Mouse (Mus musculus) urinary bladder, postnatal 36 days (tissue): ENCODE measurements at regions not wholly inside any gene's neighbourhood (a gene's known extent, or its start where the extent isn't known, plus 50 kb on each side); places are given as distances from the start of the nearest gene placed in this dataset.

Experiments
- DNase-seq, 2 experiments: peaks; one replicate each; pipeline ENCODE4 v3.0.0; 2022; ENCODE audit warnings: low spot score in 2 of 2, mixed read lengths in 1 of 2

DNA sequence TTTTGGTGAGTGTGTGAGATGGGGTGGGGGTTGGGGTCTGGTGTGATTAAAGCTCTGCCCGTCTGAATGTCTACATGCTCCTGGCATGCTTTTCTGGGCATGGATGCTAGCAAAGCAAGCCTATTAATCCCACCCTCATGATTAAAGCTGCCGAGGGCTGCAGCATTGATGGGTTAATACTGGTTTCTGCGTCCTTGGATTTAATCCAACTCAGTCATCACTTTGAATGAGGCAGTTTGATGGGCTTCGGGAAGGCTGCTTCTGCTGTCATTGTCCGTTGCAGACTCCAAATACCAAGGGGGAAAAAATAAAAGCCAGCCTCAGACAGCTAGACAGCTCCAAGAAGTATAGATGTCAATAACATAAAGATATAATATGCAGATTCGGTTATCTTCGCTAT lies 944.7 kb downstream of the Slc4a3 start:
- DNase-seq, result no peak

DNA sequence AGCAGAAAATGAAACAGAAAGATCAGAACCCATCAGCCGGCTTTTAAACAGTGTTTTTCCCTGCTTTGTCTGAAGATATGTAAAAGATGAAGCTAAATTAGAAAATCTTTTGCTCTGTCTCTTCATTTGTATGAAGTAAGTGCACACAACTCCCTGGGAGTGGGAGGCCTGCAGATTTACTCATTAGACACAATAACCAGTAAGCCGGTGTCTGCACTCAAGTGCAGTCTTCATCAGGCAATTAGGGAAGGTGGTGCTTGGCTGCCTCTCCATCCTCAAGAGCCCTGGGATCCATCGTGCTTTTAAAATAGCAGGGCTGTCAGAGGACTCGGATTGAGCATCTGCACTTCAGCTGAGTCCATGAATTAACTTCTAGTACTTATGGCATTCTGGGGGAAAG lies 945.1 kb downstream of the Slc4a3 start:
- no peak for DNase-seq

- no peak for DNase-seq
Observed at GRCm38 (mm10) chr1:76505150-76505549, 959.1 kb downstream of the Slc4a3 start.

DNA sequence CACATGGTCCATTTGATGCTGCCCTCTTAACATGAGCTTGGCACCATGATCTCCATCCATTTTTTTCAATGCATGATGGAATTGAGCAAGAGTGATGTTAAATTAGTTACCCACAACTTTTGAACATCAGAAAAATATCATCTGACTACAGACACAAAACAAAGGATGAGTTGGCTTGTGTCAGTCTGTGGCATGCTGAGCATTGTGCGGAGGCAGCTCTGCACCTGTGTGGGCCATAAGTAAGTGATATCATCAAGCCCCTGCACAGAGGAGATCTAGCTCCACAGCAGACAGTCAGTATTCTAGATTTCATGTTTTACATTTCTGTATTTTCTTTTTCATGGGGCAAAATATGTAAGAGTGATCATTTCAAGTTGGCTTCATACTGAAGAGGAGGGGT lies 962.8 kb downstream of the Slc4a3 start:
- DNase-seq, result no peak

GRCm38 (mm10) chr1:76509486-76509885 lies 963.4 kb downstream of the Slc4a3 start:
- DNase-seq, result no peak

- no peak for DNase-seq
Observed at GRCm38 (mm10) chr1:76512156-76512555, 966.1 kb downstream of the Slc4a3 start.

DNA sequence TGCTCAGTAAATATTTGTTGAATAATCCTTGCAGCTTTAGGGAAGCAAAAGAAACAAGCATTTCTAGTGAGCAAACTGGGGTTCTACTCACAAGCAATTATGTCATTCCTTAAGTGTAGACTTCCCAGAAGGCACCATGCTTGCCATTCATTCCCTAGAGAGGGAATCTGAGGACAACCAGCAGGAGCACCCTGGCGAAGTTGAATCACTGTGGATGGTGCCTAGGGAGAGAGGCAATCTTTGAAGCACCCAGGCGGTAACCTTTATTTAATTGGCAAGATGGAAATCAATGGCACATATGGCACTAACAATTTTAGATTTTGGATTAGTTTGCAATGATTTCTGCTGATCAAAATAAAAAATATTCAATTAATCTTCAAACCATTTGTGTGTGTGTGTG lies 967.4 kb downstream of the Slc4a3 start:
- DNase-seq, result no peak

DNA sequence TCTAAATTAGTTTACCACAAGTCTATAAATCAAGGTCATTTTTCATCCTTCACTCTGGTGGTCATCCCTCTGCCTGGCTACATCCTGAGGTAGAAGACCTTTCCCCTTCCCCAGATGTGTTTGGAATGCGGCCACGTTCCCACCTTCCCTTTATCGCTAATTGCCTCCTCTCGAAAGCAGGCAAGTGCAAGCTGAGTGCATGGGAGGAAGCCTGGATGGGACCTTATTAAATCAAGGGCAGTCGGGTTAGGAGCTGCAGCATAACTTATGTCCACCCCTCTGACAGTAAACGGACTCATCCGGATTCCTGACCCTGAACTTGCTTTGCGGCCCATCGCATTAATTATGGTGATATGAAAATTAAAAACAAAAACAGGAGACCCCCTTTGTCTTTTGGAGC lies 983.5 kb downstream of the Slc4a3 start:
- no peak for DNase-seq

GRCm38 (mm10) chr1:76530342-76530741 lies 984.3 kb downstream of the Slc4a3 start:
- no peak for DNase-seq

- no peak for DNase-seq
Observed at GRCm38 (mm10) chr1:76535522-76535956, 979.3 kb downstream of the Epha4 start.

DNA sequence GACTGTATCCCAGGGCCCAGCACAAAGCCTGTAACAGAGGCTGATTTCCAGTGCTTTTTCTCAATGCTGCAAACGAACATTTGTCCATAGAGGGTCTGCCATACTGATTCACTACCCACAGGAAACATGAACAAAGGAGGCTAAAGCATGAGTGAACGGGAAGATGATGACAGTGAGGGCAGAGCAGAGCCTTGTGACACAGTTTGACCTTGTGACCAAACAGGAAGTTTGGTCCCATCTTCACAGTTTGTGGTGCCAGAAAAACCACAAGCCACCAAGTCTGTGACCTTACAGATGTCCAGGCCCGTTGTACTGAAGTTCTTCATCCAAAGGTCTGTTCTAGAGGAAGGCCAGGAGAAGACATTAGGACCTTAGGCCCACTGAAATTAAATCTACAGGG lies 974.4 kb downstream of the Epha4 start:
- DNase-seq, result no peak

DNA sequence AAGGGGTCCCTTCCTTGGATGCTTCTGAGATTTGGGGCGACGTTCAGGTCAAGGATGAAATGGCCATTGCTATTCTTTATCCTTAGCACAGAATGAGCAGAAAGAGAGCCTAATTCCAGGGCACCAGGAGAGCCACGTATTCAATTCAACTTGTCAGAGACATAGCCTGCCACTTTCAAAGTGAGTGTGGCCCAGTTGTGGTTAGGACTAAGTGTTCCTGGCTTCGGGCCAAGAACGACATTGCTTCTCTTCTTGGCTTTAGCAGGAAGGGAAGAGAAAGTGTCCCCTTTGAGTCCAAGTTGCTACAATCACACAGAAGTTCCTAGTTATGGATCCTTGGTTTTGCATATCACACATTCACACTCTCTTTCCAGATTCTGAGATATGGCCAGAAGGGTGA lies 964.0 kb downstream of the Epha4 start:
- peak in 1 of 2 experiments; percentile 14 for DNase-seq

- DNase-seq, result no peak
Observed at GRCm38 (mm10) chr1:76559441-76559840, 955.4 kb downstream of the Epha4 start.

DNA sequence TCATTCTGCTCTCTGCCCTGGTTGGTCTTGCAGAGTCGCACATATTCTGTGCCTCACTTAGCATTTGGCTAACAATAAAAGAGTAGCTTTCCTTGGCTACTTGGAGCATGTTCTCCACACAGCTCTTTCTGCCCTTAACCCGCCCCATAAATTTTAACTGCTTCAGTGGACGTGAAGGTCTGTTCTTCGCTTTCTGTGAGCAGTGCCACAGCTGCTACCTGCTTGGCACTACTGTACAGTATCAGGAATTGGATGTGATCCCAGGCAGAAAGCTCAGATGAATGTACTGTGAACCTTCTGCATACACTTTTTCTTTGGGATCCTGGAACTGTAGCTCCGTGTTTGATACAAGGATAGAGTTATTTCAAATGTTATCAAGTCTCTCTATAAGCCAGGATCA lies 939.4 kb downstream of the Epha4 start:
- DNase-seq, result no peak

- DNase-seq, result no peak
Observed at GRCm38 (mm10) chr1:76585921-76586320, 929.0 kb downstream of the Epha4 start.

DNA sequence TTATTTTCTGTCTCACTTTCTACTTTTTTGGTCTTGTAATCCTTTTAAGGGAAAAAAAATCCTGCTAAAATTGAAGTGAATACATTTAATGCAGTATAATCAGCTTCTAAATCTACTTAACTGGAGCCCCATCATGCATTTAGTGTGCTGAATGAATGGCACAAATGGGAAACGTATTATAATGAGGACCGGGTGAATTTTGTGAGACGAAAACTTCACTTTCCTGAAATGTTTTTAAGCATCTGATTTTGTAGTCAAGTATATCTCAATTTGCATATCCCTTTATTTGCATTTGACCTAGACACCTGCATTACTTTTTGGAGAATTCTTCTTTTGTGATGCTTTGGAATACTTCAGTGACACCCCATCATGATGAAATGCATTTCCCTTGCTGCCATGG lies 889.1 kb downstream of the Epha4 start:
- no peak for DNase-seq

GRCm38 (mm10) chr1:76629861-76630260 lies 885.0 kb downstream of the Epha4 start:
- DNase-seq, result no peak

DNA sequence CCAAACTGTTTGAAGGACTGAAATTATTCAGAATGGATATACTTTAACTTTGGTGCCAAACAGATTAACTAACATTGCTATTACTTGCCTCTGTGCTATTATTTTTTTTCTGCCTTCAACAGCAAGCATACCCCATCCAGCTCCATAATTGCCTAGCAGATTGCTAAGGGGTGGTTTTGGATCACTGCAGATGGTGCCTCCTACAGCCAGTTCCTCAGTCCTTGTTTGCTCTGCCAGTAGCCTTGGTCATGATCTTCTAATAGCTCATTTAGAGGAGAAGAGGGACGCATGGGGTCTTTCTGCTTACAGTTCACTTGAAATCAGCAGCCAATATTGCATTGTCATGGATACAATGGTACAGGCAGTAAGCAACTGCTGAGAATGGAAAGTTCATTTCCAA lies 880.8 kb downstream of the Epha4 start:
- DNase-seq, result no peak

GRCm38 (mm10) chr1:76637268-76638009 lies 877.4 kb downstream of the Epha4 start:
- DNase-seq, result no peak

DNA sequence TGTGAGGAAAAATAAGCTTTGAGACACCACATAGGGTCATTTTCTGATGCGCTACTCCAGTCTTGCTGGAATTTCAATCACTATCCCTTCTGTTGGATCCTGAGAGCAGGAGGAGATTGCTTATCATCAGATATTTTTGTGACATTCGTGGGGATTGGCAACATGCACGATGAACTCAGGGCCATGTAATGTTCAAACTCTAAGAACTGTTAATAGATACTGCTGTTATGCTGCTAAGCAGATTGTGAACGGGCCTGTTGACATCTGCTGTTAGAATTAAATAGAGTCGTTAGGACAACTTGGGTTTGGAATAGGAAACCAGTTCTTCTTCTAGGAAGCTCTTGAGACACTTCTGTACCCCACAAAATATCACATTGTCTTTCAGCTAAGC lies 876.9 kb downstream of the Epha4 start:
- DNase-seq, result no peak

DNA sequence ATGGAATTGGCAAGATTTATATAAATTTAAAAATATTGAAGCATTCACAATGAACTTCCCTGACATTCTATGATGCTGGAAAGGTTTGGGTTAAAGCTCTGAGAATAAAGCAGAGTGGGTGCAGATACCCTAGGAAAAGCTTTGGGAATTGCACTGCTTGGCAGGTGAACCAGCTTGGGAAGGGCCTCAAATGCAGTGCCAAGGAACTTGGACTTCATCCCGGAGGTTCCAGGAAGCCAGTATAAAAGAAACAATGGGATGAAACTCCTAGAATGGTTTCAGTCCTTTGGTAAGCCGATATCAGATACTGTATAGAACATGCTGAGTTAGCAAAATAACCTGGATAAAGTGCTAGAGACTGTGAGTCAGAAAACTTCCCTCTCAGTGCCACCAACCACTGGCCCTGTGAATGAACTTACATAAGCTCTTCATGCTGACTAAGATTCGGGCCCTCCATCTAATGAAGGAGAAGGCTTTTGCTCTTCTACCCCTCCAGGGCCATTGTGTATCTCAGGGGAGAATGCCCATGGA lies 873.6 kb downstream of the Epha4 start:
- no peak for DNase-seq

DNA sequence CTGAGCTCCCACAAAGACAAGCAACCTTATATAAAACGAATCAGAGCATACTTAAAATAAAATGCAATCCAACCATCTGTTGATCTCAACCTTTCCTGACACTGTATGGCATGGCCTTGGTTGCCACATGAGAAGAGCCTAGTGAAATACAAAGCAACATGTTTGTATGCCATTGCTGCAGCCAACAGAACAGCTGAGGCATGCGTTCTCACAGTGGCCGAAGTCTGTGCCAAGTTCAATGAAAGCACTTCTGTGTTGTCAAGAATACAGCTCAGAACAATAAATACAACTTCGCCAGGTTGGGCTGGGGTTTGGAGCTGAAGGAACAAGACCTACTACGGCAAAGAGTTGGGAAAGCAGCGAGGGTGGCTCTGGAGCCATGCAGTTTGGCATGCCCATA lies 872.2 kb downstream of the Epha4 start:
- no peak for DNase-seq

- no peak for DNase-seq
Observed at GRCm38 (mm10) chr1:76644895-76645294, 870.0 kb downstream of the Epha4 start.

GRCm38 (mm10) chr1:76654826-76655225 lies 860.1 kb downstream of the Epha4 start:
- DNase-seq, result no peak
